Mouse (Mus musculus) erythroblast, embryonic 14.5 days (primary cell): Measurements from ENCODE around the gene B230219D22Rik. TPM values are rescaled to one million over a fixed set of nuclear protein-coding genes. Genes with fewer than 3 reads are reported as not detected.
A peak's percentile ranks its signal among the peaks of the same experiment; 100 is the strongest.

Experiments
- H3K27me3 ChIP-seq: 2 replicates; pipeline ENCODE4 v1.6.1; 2012; ENCODE audit warnings: inconsistent platforms; ENCODE audit not compliant: control insufficient read depth
- H3K36me3 ChIP-seq: 2 replicates; pipeline ENCODE4 v1.6.1; 2012; ENCODE audit warnings: mild to moderate bottlenecking, inconsistent platforms; ENCODE audit not compliant: control insufficient read depth
- H3K4me1 ChIP-seq: 2 replicates; pipeline ENCODE4 v1.6.1; 2012; ENCODE audit warnings: inconsistent platforms; ENCODE audit not compliant: control insufficient read depth
- H3K4me3 ChIP-seq: replicated peaks from 2 replicates; pipeline ENCODE3; 2012; ENCODE audit warnings: moderate library complexity, mild to moderate bottlenecking, inconsistent platforms
- H3K9me3 ChIP-seq: 2 replicates; pipeline ENCODE4 v1.6.1; 2012; ENCODE audit warnings: low read length, inconsistent platforms, mixed read lengths; ENCODE audit not compliant: control insufficient read depth
- GATA1 ChIP-seq: IDR thresholded peaks from 2 replicates; pipeline ENCODE4 v1.6.1; 2012; ENCODE audit warnings: low read length, inconsistent platforms, mixed read lengths
- TAL1 ChIP-seq: IDR thresholded peaks from 3 replicates; pipeline ENCODE4 v1.6.1; 2012; ENCODE audit warnings: low read length, inconsistent platforms, mixed read lengths
- polyA plus RNA-seq: library from polyadenylated mRNA; stranded (reverse); fragments of >175 nt; gene quantifications from 2 replicates; pipeline ENCODE4 v1.2.3, GENCODE M21; 2012

Gene B230219D22Rik
- polyA plus RNA-seq, result 0.18 and 0.29 TPM in 2 replicates

DNA sequence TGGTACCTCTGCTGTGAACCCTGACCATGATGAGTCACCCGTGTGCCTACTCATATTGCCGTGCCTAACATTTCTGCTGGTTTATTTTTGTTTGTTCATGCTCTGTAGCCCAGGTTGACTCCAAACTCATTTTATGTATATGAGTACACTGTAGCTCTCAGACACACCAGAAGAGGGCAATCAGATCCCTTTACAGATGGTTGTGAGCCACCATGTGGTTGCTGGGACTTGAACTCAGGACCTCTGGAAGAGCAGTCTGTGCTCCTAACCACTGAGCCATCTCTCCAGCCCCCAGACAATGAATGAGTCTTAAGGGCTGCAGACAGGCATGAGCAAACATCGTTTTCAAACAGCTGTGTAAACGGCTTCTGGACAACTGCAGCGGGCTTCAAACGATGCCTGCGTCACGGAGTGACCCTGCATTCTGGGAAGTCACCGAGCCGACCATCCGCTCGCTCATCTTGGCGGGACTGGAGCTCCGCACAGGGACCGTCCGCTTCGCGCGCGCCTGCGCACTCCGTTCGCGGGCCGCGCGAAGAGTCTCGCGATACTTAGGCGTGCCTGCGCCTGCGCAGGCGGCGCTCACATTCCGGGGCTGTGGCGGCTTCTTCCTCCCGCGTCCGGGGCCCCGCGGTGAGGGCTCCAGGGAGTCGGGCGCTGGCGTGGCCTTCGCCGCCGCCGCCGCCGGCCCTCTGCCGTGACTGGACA, at the start of gene B230219D22Rik:
Gene B230219D22Rik, plus strand, starts transcription at position 590 of the 708 bp plus-strand sequence.
- Histone ChIP-seq H3K4me3 (peak within 1 kb of the TSS; percentile 100), H3K27me3 (no peaks in the 10 kb centered on the region), H3K36me3 (peaks cover 22% of the 10 kb centered on the region), H3K4me1 (peaks cover 38% of the 10 kb centered on the region), H3K9me3 (no peaks in the 10 kb centered on the region)
- TF ChIP-seq GATA1 (no peak), TAL1 (no peak)

DNA sequence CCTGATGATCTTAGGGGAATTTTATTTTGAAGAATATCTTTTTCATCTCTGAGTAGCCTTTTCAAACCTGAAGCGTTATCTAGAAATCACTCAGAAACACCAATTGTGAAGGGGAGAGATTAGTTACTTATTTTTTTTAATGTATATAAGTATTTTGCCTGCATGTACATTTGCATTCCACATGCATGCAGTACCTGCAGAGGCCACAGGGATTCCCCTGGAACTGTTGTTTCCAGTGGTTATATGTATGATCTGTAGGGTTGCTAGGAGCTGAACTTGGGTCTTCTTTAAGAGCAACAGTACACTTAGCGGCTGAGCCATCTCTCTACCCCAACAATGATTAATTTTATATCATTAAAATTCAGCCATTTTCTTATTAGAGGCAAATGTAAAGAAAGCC, 48.4 kb upstream of the B230219D22Rik start:
- Histone ChIP-seq H3K9me3 (no peaks in the 10 kb centered on the region), H3K36me3 (peaks cover 90% of the 10 kb centered on the region), H3K27me3 (no peaks in the 10 kb centered on the region), H3K4me3 (no peak overlapping the region), H3K4me1 (no peaks in the 10 kb centered on the region; the same call in 1 of the 2 replicates)
- TF ChIP-seq GATA1 (no peak), TAL1 (no peak)

DNA sequence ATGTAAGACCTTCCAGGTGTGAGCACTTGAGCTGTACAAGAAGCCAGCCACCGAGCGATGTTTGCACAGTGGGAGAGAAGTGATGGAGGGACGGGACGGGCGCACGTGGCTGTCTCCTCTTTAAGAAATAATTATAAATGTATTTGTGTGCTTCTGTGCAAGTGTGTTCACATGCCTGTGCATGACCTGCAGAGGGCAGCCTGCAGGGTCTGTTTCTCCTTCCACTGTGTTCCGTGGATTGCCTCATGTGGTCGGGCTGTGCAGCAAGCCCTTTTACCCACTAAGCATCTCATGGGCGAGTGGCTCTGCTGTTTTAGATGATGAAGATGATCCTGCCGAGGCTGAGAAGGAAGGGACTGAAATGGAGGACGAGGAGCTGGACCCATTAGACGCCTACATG, 42.8 kb upstream of the B230219D22Rik start:
- Histone ChIP-seq H3K27me3 (no peaks in the 10 kb centered on the region), H3K4me1 (peaks cover 8% of the 10 kb centered on the region), H3K9me3 (no peaks in the 10 kb centered on the region; the same call in 1 of the 2 replicates), H3K36me3 (peaks cover 100% of the 10 kb centered on the region), H3K4me3 (no peak overlapping the region)
- TF ChIP-seq GATA1 (no peak), TAL1 (no peak)

DNA sequence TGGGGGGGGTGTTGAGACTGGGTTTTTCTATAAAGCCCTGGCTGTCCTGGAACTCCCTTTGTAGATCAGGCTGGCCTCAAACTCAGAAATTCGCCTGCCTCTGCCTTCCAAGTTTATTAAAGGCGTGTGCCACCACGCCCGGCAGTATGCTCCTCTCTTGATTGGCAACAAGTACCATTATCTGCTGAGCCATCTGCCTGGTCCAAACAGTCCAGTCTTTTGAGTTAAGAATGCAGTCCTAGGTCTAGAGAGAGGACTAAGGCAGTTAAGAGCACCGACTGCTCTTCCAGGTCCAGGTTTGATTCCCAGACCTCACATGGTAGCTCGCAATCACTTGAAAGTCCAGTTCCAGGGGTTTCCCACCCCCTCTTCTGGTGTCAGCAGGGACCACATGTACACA, 41.9 kb upstream of the B230219D22Rik start:
- peaks cover 8% of the 10 kb centered on the region for H3K4me1 ChIP-seq
- H3K27me3 ChIP-seq, result no peaks in the 10 kb centered on the region
- TF ChIP-seq GATA1 (no peak), TAL1 (no peak)
- no peak overlapping the region for H3K4me3 ChIP-seq
- H3K36me3 ChIP-seq, result peaks cover 100% of the 10 kb centered on the region
- H3K9me3 ChIP-seq, result no peaks in the 10 kb centered on the region; the same call in 1 of the 2 replicates

DNA sequence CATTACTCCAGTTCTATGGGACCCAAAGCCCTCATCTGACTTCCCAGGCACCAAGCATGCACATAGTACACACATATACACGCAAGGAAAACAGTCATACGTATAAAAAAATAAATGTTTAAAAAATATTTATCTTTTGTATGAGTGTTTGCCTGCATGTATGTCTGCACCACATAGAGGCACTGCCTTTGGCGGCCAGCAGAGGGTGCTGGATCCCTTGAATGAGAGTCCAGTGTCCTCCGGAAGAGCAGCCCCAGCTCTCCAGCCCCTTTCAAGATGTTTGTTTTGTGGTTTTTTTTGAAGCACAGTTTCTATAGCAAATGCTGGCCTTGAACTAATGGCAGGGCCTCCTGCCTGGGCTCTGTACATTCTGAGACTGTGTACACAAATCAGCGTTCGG, 24.4 kb upstream of the B230219D22Rik start:
- TF ChIP-seq GATA1 (no peak), TAL1 (no peak)
- H3K36me3 ChIP-seq, result peaks cover 95% of the 10 kb centered on the region
- H3K4me1 ChIP-seq, result no peaks in the 10 kb centered on the region
- no peaks in the 10 kb centered on the region for H3K9me3 ChIP-seq
- no peaks in the 10 kb centered on the region for H3K27me3 ChIP-seq
- H3K4me3 ChIP-seq, result no peak overlapping the region

DNA sequence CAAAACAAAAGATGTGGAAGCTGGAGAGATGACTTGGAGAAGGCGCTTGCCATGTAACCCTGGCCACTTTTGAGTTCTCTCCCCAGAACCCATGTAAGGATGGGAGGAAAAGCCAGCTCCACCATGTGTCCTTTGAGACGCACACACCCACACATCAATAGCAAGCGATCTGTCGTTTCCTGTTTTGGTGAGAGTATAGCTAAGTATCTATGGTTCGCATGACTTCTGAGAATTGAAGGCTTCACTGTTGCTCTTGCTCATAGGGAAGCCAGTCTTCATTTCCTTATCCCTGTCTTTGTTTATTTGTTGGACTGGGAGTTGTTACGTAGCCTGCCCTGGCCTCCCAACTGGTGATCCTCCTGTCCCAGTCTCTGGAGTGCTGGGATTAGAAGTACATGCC, 20.2 kb upstream of the B230219D22Rik start:
- Histone ChIP-seq H3K36me3 (peaks cover 94% of the 10 kb centered on the region), H3K4me1 (no peaks in the 10 kb centered on the region), H3K4me3 (no peak overlapping the region), H3K27me3 (no peaks in the 10 kb centered on the region), H3K9me3 (no peaks in the 10 kb centered on the region)
- TF ChIP-seq TAL1, result no peak
- no peak for TF ChIP-seq GATA1

DNA sequence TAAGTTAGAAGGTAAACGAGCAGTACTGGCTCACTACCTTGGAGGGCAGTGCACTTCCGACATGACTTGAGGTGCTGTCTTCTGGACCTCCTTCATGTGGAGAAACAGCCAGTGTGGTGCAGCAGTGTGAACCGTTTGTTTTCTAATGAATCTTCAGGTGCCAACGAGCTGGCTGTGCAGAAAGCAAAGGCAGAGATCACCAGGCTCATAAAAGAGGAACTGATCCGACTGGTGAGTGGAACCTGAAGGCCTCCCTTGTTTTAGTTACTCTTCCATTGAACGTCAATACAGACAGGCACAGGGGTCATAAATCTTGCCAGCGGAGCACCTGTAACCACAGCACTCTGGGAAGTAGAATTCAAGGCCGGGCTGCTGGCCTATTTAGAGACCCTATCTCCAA, 15.6 kb upstream of the B230219D22Rik start:
- H3K4me3 ChIP-seq, result no peak overlapping the region
- no peak for TF ChIP-seq GATA1
- TF ChIP-seq TAL1, result no peak
- H3K9me3 ChIP-seq, result no peaks in the 10 kb centered on the region
- no peaks in the 10 kb centered on the region for H3K4me1 ChIP-seq
- no peaks in the 10 kb centered on the region for H3K27me3 ChIP-seq
- peaks cover 96% of the 10 kb centered on the region for H3K36me3 ChIP-seq

DNA sequence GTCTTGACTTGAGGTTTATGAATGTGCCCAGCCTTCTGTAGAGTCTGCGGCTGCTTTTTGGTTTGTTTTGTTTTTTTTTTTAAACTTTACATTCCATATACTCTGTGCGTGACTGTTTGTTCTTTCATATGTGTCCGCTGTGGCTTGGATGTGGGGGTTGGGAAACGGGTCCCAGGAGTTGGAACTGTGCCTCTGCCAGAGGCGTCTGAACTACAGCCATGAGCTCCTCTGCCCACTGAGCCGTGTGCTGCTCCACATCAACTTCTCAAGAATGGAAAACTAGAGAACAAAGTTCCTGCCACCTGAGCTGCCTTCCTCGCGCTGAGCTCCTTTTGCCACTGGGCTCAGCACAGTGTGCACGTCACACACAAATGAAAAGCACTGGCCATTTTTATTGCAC, 10.7 kb upstream of the B230219D22Rik start:
- Histone ChIP-seq H3K4me3 (no peak overlapping the region), H3K36me3 (peaks cover 55% of the 10 kb centered on the region), H3K9me3 (no peaks in the 10 kb centered on the region), H3K27me3 (no peaks in the 10 kb centered on the region), H3K4me1 (peaks cover 6% of the 10 kb centered on the region)
- TF ChIP-seq TAL1 (no peak), GATA1 (no peak)

DNA sequence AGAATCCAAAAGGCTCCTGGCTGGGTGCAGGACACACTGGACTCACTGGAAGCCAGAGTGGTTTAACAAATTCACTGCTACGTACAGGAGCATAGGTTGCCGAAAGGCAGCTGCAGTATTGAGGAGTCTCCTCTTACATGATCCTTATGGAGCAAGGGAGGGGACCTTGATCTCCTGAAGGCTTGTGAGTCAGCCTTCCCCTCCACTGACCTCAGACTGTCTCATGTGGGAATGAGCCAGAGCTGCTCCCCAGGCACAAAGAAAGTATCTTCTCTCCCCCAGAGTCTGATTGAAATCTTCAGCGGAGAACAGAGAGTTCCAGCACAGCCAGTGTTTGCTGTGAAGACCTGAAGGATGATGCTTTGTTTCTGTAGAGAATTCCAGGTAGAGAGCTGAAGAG, 9.3 kb upstream of the B230219D22Rik start:
- Histone ChIP-seq H3K9me3 (no peaks in the 10 kb centered on the region), H3K4me3 (no peak overlapping the region), H3K27me3 (no peaks in the 10 kb centered on the region), H3K36me3 (peaks cover 41% of the 10 kb centered on the region), H3K4me1 (peaks cover 6% of the 10 kb centered on the region)
- TF ChIP-seq GATA1 (no peak), TAL1 (no peak)

DNA sequence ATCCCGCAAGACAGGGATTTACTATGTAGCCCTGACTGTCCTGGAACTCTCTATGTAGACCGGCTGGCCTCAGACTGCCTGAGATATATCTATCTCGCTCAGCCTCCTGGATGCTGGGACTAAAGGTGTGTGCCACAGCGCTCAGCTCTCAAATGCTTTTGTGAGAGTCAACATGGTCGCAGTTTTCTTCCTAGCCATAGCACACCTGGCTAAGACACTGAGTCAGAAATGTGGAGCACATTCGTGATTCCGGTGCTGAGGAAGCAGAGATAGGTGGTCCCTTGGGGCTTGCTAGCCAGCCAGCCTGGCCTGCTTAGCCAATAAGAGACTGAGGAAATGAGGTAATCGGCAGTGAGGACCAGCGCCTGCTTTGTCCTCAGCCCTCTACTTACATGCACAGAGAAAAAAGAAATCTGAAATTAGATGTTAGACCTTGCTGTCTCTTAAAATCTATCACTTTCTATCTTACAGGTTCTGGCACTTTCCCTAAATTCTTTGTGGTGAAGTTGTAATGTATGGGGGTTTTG, 6.8 kb upstream of the B230219D22Rik start:
- TF ChIP-seq GATA1, result no peak
- TF ChIP-seq TAL1, result no peak
- H3K36me3 ChIP-seq, result peaks cover 15% of the 10 kb centered on the region
- H3K4me3 ChIP-seq, result no peak overlapping the region
- H3K27me3 ChIP-seq, result no peaks in the 10 kb centered on the region
- no peaks in the 10 kb centered on the region for H3K9me3 ChIP-seq
- H3K4me1 ChIP-seq, result peaks cover 6% of the 10 kb centered on the region
